Mouse (Mus musculus) CH12.LX (cell line): ENCODE results near the gene Grin3b. TPM values are rescaled to one million over a fixed set of nuclear protein-coding genes. Genes with fewer than 3 reads are reported as not detected.

Experiments
- DNase-seq: peaks from one replicate; pipeline ENCODE4 v3.0.0-alpha.2; 2013; ENCODE audit errors: extremely low read depth
- H3K27ac ChIP-seq: 2 replicates; pipeline ENCODE4 v1.5.1; 2012; ENCODE audit warnings: low read depth, mild to moderate bottlenecking, control low read depth, moderate library complexity; ENCODE audit not compliant: insufficient read depth
- H3K27me3 ChIP-seq: replicated peaks from 2 replicates; pipeline ENCODE3; 2012; ENCODE audit warnings: inconsistent platforms
- H3K36me3 ChIP-seq, 2 experiments: replicated peaks in 1 of 2; 2 replicates each; pipeline versions ENCODE3 to v1.6.1; 2012; ENCODE audit warnings: inconsistent platforms in 1 of 2, low read length in 1 of 2, mild to moderate bottlenecking in 1 of 2, mixed read lengths in 1 of 2, moderate library complexity in 1 of 2; ENCODE audit not compliant: control insufficient read depth in 1 of 2, insufficient read depth in 1 of 2
- H3K4me1 ChIP-seq, 2 experiments: 2 replicates each; pipeline ENCODE4 v1.6.1; 2012; ENCODE audit warnings: inconsistent platforms in 1 of 2, moderate library complexity in 1 of 2; ENCODE audit not compliant: insufficient read depth in 2 of 2, control insufficient read depth in 1 of 2
- H3K4me2 ChIP-seq: 2 replicates; pipeline ENCODE4 v1.6.1; 2012; ENCODE audit warnings: low read depth, mild to moderate bottlenecking, control low read depth; ENCODE audit not compliant: poor library complexity, insufficient read depth, severe bottlenecking
- H3K4me3 ChIP-seq, 3 experiments: fragments of 150-350 bp in 1 of 3; sonication (generic) in 1 of 3; replicated peaks in 1 of 3; 2 replicates each; pipeline versions ENCODE3 to v1.5.1; 2011 to 2012; ENCODE audit warnings: low read depth in 2 of 3, low read length in 2 of 3, mild to moderate bottlenecking in 2 of 3, moderate library complexity in 2 of 3, control low read depth in 1 of 3, improper control_type of control experiment in 1 of 3, inconsistent platforms in 1 of 3, mixed read lengths in 1 of 3; ENCODE audit not compliant: poor library complexity in 1 of 3
- H3K79me2 ChIP-seq: replicated peaks from 2 replicates; pipeline ENCODE4 v1.6.1; 2012; ENCODE audit warnings: mild to moderate bottlenecking, moderate library complexity; ENCODE audit not compliant: control insufficient read depth, poor library complexity, insufficient read depth, severe bottlenecking; ENCODE audit errors: extremely low read depth
- H3K9ac ChIP-seq: 2 replicates; pipeline ENCODE4 v1.6.1; 2012; ENCODE audit warnings: low read depth, mild to moderate bottlenecking, control low read depth, moderate library complexity; ENCODE audit not compliant: insufficient read depth
- H3K9me3 ChIP-seq: replicated peaks from 2 replicates; pipeline ENCODE3; 2012; ENCODE audit warnings: low read length, inconsistent platforms, mixed read lengths
- BHLHE40 ChIP-seq: IDR thresholded peaks from 2 replicates; pipeline ENCODE4 v1.6.1; 2011; ENCODE audit warnings: mild to moderate bottlenecking, low read depth, low read length, improper control_type of control experiment
- CHD1 ChIP-seq: IDR thresholded peaks from 2 replicates; pipeline ENCODE4 v1.6.1; 2012; ENCODE audit warnings: low read depth, low read length, improper control_type of control experiment, inconsistent platforms
- CHD2 ChIP-seq: IDR thresholded peaks from 2 replicates; pipeline ENCODE4 v1.6.1; 2011; ENCODE audit warnings: low read length, improper control_type of control experiment
- CTCF ChIP-seq, 2 experiments: IDR thresholded peaks in 1 of 2; conservative IDR thresholded peaks in 1 of 2; 2 replicates each; pipeline ENCODE4 v1.5.1; 2011 to 2012; ENCODE audit warnings: low read depth in 2 of 2, low read length in 2 of 2, improper control_type of control experiment in 1 of 2, inconsistent platforms in 1 of 2, mild to moderate bottlenecking in 1 of 2, moderate library complexity in 1 of 2
- E2F4 ChIP-seq: IDR thresholded peaks from 2 replicates; pipeline ENCODE4 v1.6.1; 2011; ENCODE audit warnings: low read depth, low read length, improper control_type of control experiment; ENCODE audit not compliant: insufficient replicate concordance
- ETS1 ChIP-seq: conservative IDR thresholded peaks from 2 replicates; pipeline ENCODE4 v1.6.1; 2012; ENCODE audit warnings: low read depth, mild to moderate bottlenecking, inconsistent platforms, low read length, improper control_type of control experiment, moderate library complexity
- GABPA ChIP-seq: IDR thresholded peaks from 2 replicates; pipeline ENCODE4 v1.6.1; 2012; ENCODE audit warnings: low read depth, low read length, improper control_type of control experiment, inconsistent platforms; ENCODE audit not compliant: insufficient replicate concordance
- HCFC1 ChIP-seq: IDR thresholded peaks from 2 replicates; pipeline ENCODE4 v1.6.1; 2012; ENCODE audit warnings: low read depth, mild to moderate bottlenecking, inconsistent platforms, low read length, improper control_type of control experiment
- IRF4 ChIP-seq: IDR thresholded peaks from 2 replicates; pipeline ENCODE4 v1.6.1; 2014; ENCODE audit warnings: low read depth, mild to moderate bottlenecking, inconsistent platforms, low read length, improper control_type of control experiment
- JUN ChIP-seq: IDR thresholded peaks from 2 replicates; pipeline ENCODE4 v1.6.1; 2011; ENCODE audit warnings: low read depth, mild to moderate bottlenecking, low read length, improper control_type of control experiment, moderate library complexity; ENCODE audit not compliant: insufficient read depth
- JUND ChIP-seq: conservative IDR thresholded peaks from 2 replicates; pipeline ENCODE4 v1.6.1; 2011; ENCODE audit warnings: low read depth, low read length, improper control_type of control experiment
- KAT2A ChIP-seq: IDR thresholded peaks from 2 replicates; pipeline ENCODE4 v1.6.1; 2012; ENCODE audit warnings: low read length, improper control_type of control experiment, inconsistent platforms; ENCODE audit not compliant: insufficient replicate concordance
- MAFK ChIP-seq: IDR thresholded peaks from 2 replicates; pipeline ENCODE4 v1.6.1; 2011; ENCODE audit warnings: low read length, improper control_type of control experiment; ENCODE audit not compliant: insufficient replicate concordance
- MAZ ChIP-seq: IDR thresholded peaks from 2 replicates; pipeline ENCODE4 v1.6.1; 2012; ENCODE audit warnings: low read depth, mild to moderate bottlenecking, inconsistent platforms, low read length, improper control_type of control experiment, moderate library complexity
- MEF2A ChIP-seq: IDR thresholded peaks from 2 replicates; pipeline ENCODE4 v1.6.1; 2014; ENCODE audit warnings: low read depth, mild to moderate bottlenecking, inconsistent platforms, low read length, improper control_type of control experiment, borderline replicate concordance
- MXI1 ChIP-seq: IDR thresholded peaks from 2 replicates; pipeline ENCODE4 v1.6.1; 2011; ENCODE audit warnings: mild to moderate bottlenecking, low read depth, low read length, improper control_type of control experiment
- MYC ChIP-seq: IDR thresholded peaks from 2 replicates; pipeline ENCODE4 v1.6.1; 2011; ENCODE audit warnings: low read depth, mild to moderate bottlenecking, improper control_type of control experiment, low read length
- NRF1 ChIP-seq: IDR thresholded peaks from 2 replicates; pipeline ENCODE4 v1.6.1; 2014; ENCODE audit warnings: low read depth, mild to moderate bottlenecking, inconsistent platforms, low read length, improper control_type of control experiment, moderate library complexity
- PAX5 ChIP-seq: IDR thresholded peaks from 2 replicates; pipeline ENCODE4 v1.6.1; 2012; ENCODE audit warnings: low read length, inconsistent platforms, mixed read lengths
- POLR2A ChIP-seq: IDR thresholded peaks from 2 replicates; pipeline ENCODE4 v1.6.1; 2011; ENCODE audit warnings: low read depth, mild to moderate bottlenecking, improper control_type of control experiment, low read length
- POLR2AphosphoS2 ChIP-seq: IDR thresholded peaks from 2 replicates; pipeline ENCODE4 v1.6.1; 2011; ENCODE audit warnings: low read depth, low read length, improper control_type of control experiment
- RAD21 ChIP-seq: IDR thresholded peaks from 2 replicates; pipeline ENCODE4 v1.6.1; 2011; ENCODE audit warnings: low read depth, mild to moderate bottlenecking, low read length, improper control_type of control experiment, moderate library complexity
- SIN3A ChIP-seq: IDR thresholded peaks from 2 replicates; pipeline ENCODE4 v1.6.1; 2012; ENCODE audit warnings: low read length, improper control_type of control experiment, inconsistent platforms
- UBTF ChIP-seq: IDR thresholded peaks from 2 replicates; pipeline ENCODE4 v1.6.1; 2012; ENCODE audit warnings: low read depth, mild to moderate bottlenecking, inconsistent platforms, low read length, improper control_type of control experiment, moderate library complexity
- USF1 ChIP-seq: IDR thresholded peaks from 2 replicates; pipeline ENCODE4 v1.6.1; 2014; ENCODE audit warnings: low read depth, mild to moderate bottlenecking, inconsistent platforms, low read length, improper control_type of control experiment
- ZC3H11A ChIP-seq: IDR thresholded peaks from 2 replicates; pipeline ENCODE4 v1.6.1; 2012; ENCODE audit warnings: low read depth, mild to moderate bottlenecking, inconsistent platforms, low read length, improper control_type of control experiment
- ZKSCAN1 ChIP-seq: IDR thresholded peaks from 2 replicates; pipeline ENCODE4 v1.6.1; 2012; ENCODE audit warnings: low read depth, inconsistent platforms, low read length, improper control_type of control experiment, borderline replicate concordance
- ZNF384 ChIP-seq: IDR thresholded peaks from 2 replicates; pipeline ENCODE4 v1.6.1; 2012; ENCODE audit warnings: low read depth, low read length, improper control_type of control experiment, inconsistent platforms
- dilution Hi-C: fragments of 300-500 bp; cut with MboI; formaldehyde crosslinking; loops from 2 replicates; pipeline ENCODE4 v1.14.3; 2020; ENCODE audit warnings: low sequenced_read_pairs; ENCODE audit not compliant: extremely low pct_unique_long_range_greater_than_20kb, extremely low pct_ligation_motif_present
- in situ Hi-C: fragments of 300-500 bp; cut with MboI; formaldehyde crosslinking; loops from 3 replicates; pipeline ENCODE4 v1.14.3; 2019; ENCODE audit warnings: low sequenced_read_pairs, low pct_ligation_motif_present, low pct_unique_long_range_greater_than_20kb, mixed read lengths
- polyA plus RNA-seq: library from polyadenylated mRNA; unstranded; fragments of >175 nt; gene quantifications from 2 replicates; pipeline ENCODE4 v1.2.1, GENCODE M21; 2012; ENCODE audit warnings: low read depth; ENCODE audit not compliant: insufficient read length
- total RNA-seq, 2 experiments: library from RNA; depleted of rRNA; stranded (reverse); fragments of 300-350 nt in 1 of 2; fragments of >200 nt in 1 of 2; gene quantifications; 2 replicates each; pipeline ENCODE4 v1.2.3; 2012 to 2014

The Grin3b gene
- total and polyA plus RNA-seq, 3 experiments = 0.27 to 0.59 (median 0.56) TPM

GRCm38 (mm10) chr10:80016511-80016910 lies 46.0 kb downstream of the Grin3b start, which contains the start of gene Arhgap45 (continued):
- peak; percentile 94 for TF ChIP-seq MAZ
- no peak for TF ChIP-seq GABPA
- TF ChIP-seq ZKSCAN1 = no peak
- TF ChIP-seq E2F4 = no peak
- peak; percentile 46; the same call in 1 of the 2 replicates for TF ChIP-seq MEF2A
- no peak for TF ChIP-seq CHD1
- TF ChIP-seq UBTF = no peak
- peak; percentile 50; the same call in 1 of the 2 replicates for TF ChIP-seq HCFC1
- TF ChIP-seq CHD2 = no peak
- peak; percentile 43; the same call in 1 of the 2 replicates for TF ChIP-seq IRF4
- TF ChIP-seq RAD21 = no peak
- 0 out of 2 replicates have a peak, but pooled peaks have one; percentile 3 for TF ChIP-seq JUND
- TF ChIP-seq KAT2A = no peak
- no peak for TF ChIP-seq MAFK
- no peak for TF ChIP-seq NRF1
- no peak for TF ChIP-seq JUN
- TF ChIP-seq CTCF (conservative IDR thresholded peaks at IDR 0.05 in 1 of 2, IDR thresholded peaks at IDR 0.05 in 1 of 2; ENCODE audit: low read depth in 2 of 2, low read length in 2 of 2) = no peak

- H3K9ac ChIP-seq = peak overlapping the region; percentile 86
- no peaks in the 10 kb centered on the region for H3K27me3 ChIP-seq
- H3K4me2 ChIP-seq = peak overlapping the region; percentile 85
- peaks cover 12 to 34% of the 10 kb centered on the region in 2 experiments for H3K4me1 ChIP-seq
- peak overlapping the region; percentile 44 for H3K27ac ChIP-seq
- dilution Hi-C loops (no loop called here), in situ Hi-C loops (no loop called here)
- TF ChIP-seq ETS1 (no peak), MYC (no peak), BHLHE40 (no peak), ZC3H11A (no peak), MXI1 (no peak), SIN3A (no peak), GABPA (no peak), CHD1 (no peak), MEF2A (no peak), PAX5 (no peak), POLR2A (no peak), JUND (no peak), POLR2AphosphoS2 (no peak), MAFK (no peak), ZNF384 (no peak), USF1 (no peak), RAD21 (no peak), NRF1 (no peak), E2F4 (no peak), UBTF (no peak)
- H3K79me2 ChIP-seq = peaks cover 8% of the 10 kb centered on the region
- H3K4me3 ChIP-seq = peak overlapping the region; percentile 77 to 81 (median 80)
- H3K9me3 ChIP-seq = no peaks in the 10 kb centered on the region
- peaks cover 40 to 75% of the 10 kb centered on the region in 2 experiments for H3K36me3 ChIP-seq
- no peak for DNase-seq
Measured at GRCm38 (mm10) chr10:80016931-80017330, 46.4 kb downstream of the Grin3b start.
